Mouse (Mus musculus) midbrain, postnatal 0 days (tissue): ENCODE measurements around the gene Arhgap8. TPM values are rescaled to one million over a fixed set of nuclear protein-coding genes. Genes with fewer than 3 reads are reported as not detected.

ENCODE experiments used
- ATAC-seq: fragments of 200-750 bp; cut with Nextera tagmentation; 2 replicates; pipeline ENCODE4 v1.8.0; 2017; ENCODE audit warnings: moderate number of reproducible peaks, mild to moderate bottlenecking, moderate TSS enrichment, moderate library complexity; ENCODE audit not compliant: low FRiP score
- DNase-seq: peaks from one replicate; pipeline ENCODE4 v3.0.0-alpha.2; 2015; ENCODE audit warnings: low spot score
- H3K27ac ChIP-seq: fragments of 300-500 bp; sonication (generic); 2 replicates; pipeline ENCODE4 v1.5.1; 2014; ENCODE audit warnings: low read depth, mild to moderate bottlenecking, low read length, mixed read lengths
- H3K27me3 ChIP-seq: fragments of 300-500 bp; sonication (generic); 2 replicates; pipeline ENCODE4 v1.6.1; 2014; ENCODE audit warnings: low read length, control low read depth, mixed read lengths; ENCODE audit not compliant: insufficient read depth
- H3K36me3 ChIP-seq: fragments of 300-500 bp; sonication (generic); 2 replicates; pipeline ENCODE4 v1.6.1; 2014; ENCODE audit warnings: low read length, control low read depth, mixed read lengths; ENCODE audit not compliant: insufficient read depth
- H3K4me1 ChIP-seq: fragments of 300-500 bp; sonication (generic); 2 replicates; pipeline ENCODE4 v1.6.1; 2014; ENCODE audit warnings: mild to moderate bottlenecking, control low read depth, antibody characterized with exemption, low read length, mixed read lengths; ENCODE audit not compliant: insufficient read depth
- H3K4me2 ChIP-seq: fragments of 300-500 bp; sonication (generic); 2 replicates; pipeline ENCODE4 v1.6.1; 2014; ENCODE audit warnings: low read depth, mild to moderate bottlenecking, low read length, mixed read lengths; ENCODE audit not compliant: poor library complexity, severe bottlenecking
- H3K4me3 ChIP-seq: fragments of 300-500 bp; sonication (generic); 2 replicates; pipeline ENCODE4 v1.5.1; 2014; ENCODE audit warnings: low read depth, mild to moderate bottlenecking, low read length, moderate library complexity
- H3K9ac ChIP-seq: fragments of 300-500 bp; sonication (generic); replicated peaks from 2 replicates; pipeline ENCODE4 v1.6.1; 2014; ENCODE audit warnings: mild to moderate bottlenecking, low read length, moderate library complexity, mixed read lengths; ENCODE audit not compliant: poor library complexity, severe bottlenecking
- H3K9me3 ChIP-seq: fragments of 300-500 bp; sonication (generic); 2 replicates; pipeline ENCODE4 v1.6.1; 2016; ENCODE audit warnings: low read length, control low read depth
- CTCF ChIP-seq: IDR thresholded peaks from 2 replicates; pipeline ENCODE4 v1.5.1; 2016; ENCODE audit warnings: antibody characterized with exemption, mild to moderate bottlenecking
- WGBS: fragments of 180-500 bp; shearing (Covaris S2); extraction: QIAGEN DNeasy Blood & Tissue Kit; methylation state at CpG from one replicate; pipeline ENCODE4 v1.1.7; 2014; 5-methylcytosine and 5-hydroxymethylcytosine counted together
- polyA plus RNA-seq: library from polyadenylated mRNA; unstranded; fragments of >200 nt; fragmentation: Nextera tagmentation; extraction: Ambion mirVana; gene quantifications from 2 replicates; pipeline ENCODE4 v1.2.1, GENCODE M21; 2015
- total RNA-seq: library from RNA; depleted of rRNA; stranded (reverse); fragments of >200 nt; gene quantifications from 2 replicates; pipeline ENCODE4 v1.2.3, GENCODE M21; 2014

The Arhgap8 gene
- total and polyA plus RNA-seq, 2 experiments from 2014 or later: 0.44 to 0.53 TPM

DNA sequence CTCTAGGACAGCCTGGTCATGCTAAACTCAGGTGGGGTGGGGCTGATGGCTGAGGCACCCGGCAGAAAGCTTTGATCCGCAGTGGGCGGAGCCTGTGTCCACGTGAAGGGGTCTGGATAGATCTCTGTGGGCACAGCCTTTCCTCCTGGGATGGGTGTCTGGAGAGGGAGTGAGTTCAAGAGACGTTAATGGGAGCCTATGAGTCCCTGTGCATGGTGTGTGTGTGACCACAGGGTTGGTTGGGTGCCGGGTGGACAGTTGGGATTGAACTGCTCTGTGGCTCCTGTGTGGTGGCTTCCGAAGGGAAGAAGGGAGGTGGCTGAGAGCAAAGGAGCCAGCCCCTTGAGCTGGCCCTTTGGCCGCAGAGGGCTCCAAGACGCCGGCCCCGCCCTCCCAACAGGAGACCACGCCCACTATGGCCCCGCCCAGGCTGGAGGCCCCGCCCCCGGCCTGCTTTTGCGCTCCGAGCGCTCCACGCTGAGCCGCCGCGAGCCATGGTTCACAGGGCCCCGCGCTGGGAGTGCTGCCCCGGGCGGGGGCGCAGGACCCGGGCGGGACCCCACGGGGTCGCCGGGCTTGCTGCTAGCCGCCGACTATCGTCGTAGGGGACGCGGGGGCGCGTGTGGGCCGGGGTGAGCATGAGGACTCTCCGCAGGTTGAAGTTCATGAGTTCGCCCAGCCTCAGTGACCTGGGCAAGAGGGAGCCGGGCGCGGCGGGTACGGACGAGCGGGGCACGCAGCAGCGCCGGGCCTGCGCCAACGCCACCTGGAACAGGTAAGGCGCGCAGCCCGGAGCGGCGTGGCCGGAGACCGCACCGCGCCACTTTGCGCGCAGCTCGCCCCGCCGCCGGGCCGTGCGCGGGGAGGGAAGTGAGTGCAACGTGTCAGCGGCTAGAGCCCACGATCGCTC is 39.1 kb upstream of the Arhgap8 start:
- Histone ChIP-seq H3K4me1 (peaks cover 7% of the 10 kb centered on the region; the same call in 1 of the 2 replicates), H3K4me2 (peak overlapping the region; percentile 98), H3K9ac (peak overlapping the region; percentile 50), H3K4me3 (peak overlapping the region; percentile 48), H3K36me3 (no peaks in the 10 kb centered on the region), H3K27ac (no peak overlapping the region), H3K9me3 (no peaks in the 10 kb centered on the region), H3K27me3 (peaks cover 18% of the 10 kb centered on the region)
- WGBS: 2% methylated on average over 74 of the region's 77 CpGs
- peak; percentile 47 for ATAC-seq
- peak; percentile 40 for DNase-seq
- no peak for TF ChIP-seq CTCF

DNA sequence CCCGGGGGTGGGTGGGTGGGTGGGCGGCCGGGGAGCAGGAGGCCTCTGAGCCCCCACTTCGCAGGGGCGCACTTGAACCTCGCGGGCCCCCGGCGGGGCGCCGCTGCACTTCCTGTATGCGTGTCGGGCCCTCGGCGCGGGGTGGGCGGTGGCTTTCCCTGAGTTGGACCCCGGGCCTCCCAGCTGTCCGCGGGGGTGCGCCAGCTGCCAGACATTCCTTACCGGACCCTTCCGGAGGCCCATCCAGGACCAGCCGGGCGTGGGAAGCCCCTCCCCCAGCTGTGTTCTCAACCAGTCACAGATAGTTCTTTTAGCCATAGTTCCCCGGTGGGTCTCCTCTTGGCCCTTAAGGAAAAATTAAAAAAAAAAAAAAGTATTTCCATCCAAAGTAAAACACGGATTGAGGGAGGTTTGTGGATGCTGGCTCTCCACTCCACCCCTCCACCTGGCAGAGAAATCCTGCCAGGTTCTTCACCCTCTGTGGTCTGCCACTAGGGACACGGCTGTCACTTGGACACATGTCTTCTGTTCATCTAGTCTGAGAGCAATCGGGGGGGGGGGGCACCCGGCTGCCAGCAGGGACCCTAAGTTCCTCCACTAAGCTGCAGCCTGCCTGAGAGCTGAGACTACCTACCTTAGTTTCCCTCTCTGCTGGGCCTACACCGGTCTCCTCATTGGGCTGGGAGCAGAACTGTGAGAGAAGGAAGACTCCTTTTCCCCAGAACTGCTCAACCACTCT is 38.2 kb upstream of the Arhgap8 start:
- WGBS: 6% methylated on average over 24 of the region's 31 CpGs
- Histone ChIP-seq H3K4me2 (peak overlapping the region; percentile 98), H3K4me3 (peak overlapping the region; percentile 48), H3K27me3 (peaks cover 18% of the 10 kb centered on the region), H3K9ac (peak overlapping the region; percentile 50), H3K36me3 (no peaks in the 10 kb centered on the region), H3K4me1 (peaks cover 7% of the 10 kb centered on the region; the same call in 1 of the 2 replicates), H3K27ac (no peak overlapping the region), H3K9me3 (no peaks in the 10 kb centered on the region)
- DNase-seq (peak; percentile 38), ATAC-seq (no peak)
- TF ChIP-seq CTCF: peak; percentile 26

DNA sequence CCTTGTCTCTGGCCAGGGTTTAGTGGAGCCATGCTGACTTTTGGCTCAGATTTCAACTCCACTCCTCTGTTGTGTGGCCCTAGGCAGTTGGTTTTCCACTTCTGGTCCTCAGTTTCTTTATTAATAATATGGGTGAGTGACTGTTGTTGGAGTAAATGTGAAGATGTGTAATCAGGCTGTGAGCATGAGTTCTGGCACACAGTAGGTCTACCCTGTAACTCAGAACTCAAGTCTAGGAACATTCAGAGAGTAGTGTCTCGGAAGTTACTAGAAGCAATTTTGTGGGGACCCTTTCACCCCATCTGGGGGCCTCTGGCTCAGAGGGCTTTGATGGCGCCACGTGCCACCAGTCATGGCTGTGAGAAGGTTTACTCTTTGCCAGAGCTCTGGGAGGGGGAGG is 37.6 kb upstream of the Arhgap8 start:
- ATAC-seq (no peak), DNase-seq (no peak)
- H3K9ac ChIP-seq: no peak overlapping the region
- peaks cover 7% of the 10 kb centered on the region; the same call in 1 of the 2 replicates for H3K4me1 ChIP-seq
- WGBS: 68% methylated on average over 3 of the region's 3 CpGs
- 0 out of 2 replicates have a peak overlapping the region, but pooled peaks have one; percentile 98 for H3K4me2 ChIP-seq
- no peak for TF ChIP-seq CTCF
- H3K4me3 ChIP-seq: no peak overlapping the region
- no peaks in the 10 kb centered on the region for H3K9me3 ChIP-seq
- peaks cover 18% of the 10 kb centered on the region for H3K27me3 ChIP-seq
- no peak overlapping the region for H3K27ac ChIP-seq
- H3K36me3 ChIP-seq: no peaks in the 10 kb centered on the region

DNA sequence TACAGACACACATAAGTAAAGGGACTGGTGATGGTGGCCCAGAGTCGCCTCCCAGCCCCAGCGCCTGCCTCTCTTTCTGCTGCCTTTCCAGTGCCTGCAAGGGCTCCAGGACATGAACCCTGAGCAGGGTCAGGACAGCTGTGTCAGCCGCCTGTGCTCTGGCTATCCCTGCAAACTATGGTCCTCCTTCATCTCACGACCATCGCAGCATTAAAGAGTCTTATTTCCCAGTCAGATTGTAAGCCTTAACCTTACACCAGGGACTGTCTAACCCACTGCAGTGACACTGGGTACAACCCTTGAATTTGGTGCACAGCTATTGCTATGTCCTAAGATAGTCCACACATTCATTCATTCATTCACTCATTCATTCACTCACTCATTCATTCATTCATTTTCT is 37.0 kb upstream of the Arhgap8 start:
- ATAC-seq: no peak
- peaks cover 18% of the 10 kb centered on the region for H3K27me3 ChIP-seq
- no peak overlapping the region for H3K9ac ChIP-seq
- TF ChIP-seq CTCF: no peak
- H3K27ac ChIP-seq: no peak overlapping the region
- peaks cover 7% of the 10 kb centered on the region; the same call in 1 of the 2 replicates for H3K4me1 ChIP-seq
- H3K36me3 ChIP-seq: no peaks in the 10 kb centered on the region
- H3K4me3 ChIP-seq: no peak overlapping the region
- H3K9me3 ChIP-seq: no peaks in the 10 kb centered on the region
- WGBS: 70% methylated on average over 5 of the region's 5 CpGs
- H3K4me2 ChIP-seq: no peak overlapping the region
- no peak for DNase-seq

DNA sequence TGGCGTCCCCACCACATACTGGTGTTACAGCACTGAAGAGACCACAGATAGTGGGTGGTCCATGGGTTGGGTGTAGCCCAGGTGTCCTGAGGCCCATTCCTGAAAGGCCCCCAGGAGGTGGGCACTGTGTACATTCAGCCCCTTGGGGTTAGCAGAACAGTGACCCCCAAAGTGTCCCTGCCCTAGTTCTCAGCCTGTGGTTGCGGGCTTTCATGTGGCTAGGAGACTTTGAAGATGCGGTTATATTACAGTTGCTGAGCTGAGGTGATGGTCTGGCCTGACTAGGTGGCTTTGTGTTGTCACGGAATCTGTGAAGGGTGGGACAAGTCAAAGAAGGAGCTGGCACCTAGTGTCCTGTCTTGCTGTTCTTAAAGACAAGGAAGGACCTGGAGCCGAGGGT is 35.3 kb upstream of the Arhgap8 start:
- Histone ChIP-seq H3K4me3 (no peak overlapping the region), H3K9me3 (no peaks in the 10 kb centered on the region), H3K4me2 (no peak overlapping the region), H3K4me1 (peaks cover 7% of the 10 kb centered on the region; the same call in 1 of the 2 replicates), H3K27ac (no peak overlapping the region), H3K9ac (no peak overlapping the region), H3K27me3 (peaks cover 18% of the 10 kb centered on the region), H3K36me3 (peaks cover 13% of the 10 kb centered on the region; the same call in 1 of the 2 replicates)
- no peak for TF ChIP-seq CTCF
- WGBS: 72% methylated on average over 5 of the region's 5 CpGs
- ATAC-seq: no peak
- no peak for DNase-seq
